Mouse (Mus musculus) CD4-positive helper T cell, adult 2 months (primary cell): ENCODE results near the gene Otop3.

Experiments
- DNase-seq: peaks from one replicate; pipeline ENCODE4 v3.0.0-alpha.2; 2012; ENCODE audit warnings: low read depth, missing footprints, low spot score

The Otop3 gene

GRCm38 (mm10) chr11:115318245-115319027 lies 16.1 kb upstream of the Otop3 start:
- no peak for DNase-seq

DNA sequence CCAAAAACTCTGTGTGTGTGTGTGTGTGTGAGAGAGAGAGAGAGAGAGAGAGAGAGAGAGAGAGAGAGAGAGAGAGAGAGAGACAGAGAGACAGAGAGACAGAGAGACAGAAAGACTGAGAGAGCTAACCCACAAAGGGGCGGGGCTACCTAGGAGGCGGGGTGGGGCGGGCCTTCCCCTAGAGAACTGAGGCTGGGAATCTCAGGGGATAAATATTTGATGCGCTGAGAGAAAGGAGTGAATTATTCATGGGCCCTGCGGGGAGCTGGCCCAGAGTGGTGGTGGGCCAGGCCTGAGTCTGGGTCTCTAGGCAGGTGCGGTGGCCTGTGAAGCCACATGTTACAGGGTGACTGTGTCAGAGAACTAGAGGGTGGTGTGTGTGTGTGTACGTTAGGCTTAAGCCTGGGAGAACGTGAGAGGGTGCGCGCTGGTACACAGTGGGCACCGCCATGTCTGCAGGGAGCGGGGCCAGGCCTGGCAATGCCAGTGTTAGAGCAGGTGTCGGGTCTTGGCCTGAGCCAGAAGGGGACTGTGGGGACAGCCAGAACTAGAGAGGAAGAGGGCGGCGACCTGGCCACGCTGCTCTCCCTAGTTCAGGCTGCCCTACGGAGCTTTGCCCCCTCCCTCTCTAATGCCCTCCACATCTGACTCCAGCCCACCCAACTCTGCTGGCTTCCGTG lies 14.7 kb upstream of the Otop3 start:
- no peak for DNase-seq

DNA sequence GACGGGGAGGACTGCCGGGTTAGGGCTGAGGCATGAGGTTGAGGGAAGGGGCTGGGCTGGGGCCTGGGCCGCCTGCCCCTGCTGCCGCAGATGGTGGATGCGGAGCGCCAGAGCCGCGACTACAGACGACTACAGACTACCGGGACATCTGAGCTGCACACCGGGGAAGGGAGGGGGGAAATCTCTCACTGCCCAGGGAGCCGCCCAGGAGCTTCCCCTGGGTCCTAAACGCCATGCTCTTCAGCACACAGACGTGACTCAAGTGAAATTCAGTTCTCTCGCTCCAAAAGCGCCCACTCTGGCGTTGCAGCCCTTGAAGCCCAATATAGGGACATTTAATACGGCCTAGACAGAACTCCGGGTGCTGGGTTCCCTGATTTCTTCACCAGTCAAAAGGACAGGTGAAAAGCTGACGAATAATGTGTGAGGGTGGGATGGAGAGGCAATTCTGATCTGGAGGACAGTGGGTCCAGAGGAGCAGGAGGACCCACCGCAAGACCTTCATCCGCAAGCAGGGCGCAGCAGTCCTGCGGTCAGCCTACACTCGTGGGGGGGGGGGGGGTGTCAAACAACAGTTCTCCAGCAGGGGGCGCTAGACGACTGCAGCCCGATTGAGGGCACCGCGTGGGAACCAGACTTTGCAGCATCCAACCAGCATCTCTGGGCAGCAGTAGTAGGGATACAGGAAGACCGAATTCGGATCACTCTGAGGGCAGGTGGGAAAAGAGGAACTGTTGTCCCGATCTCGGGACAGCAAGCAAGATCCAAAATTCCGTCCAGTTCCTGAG lies 12.4 kb upstream of the Otop3 start, which contains the start of gene Ush1g:
Ush1g (minus strand) TSS at position 136 of the 788 bp plus-strand sequence.
- peak; percentile 76 for DNase-seq

DNA sequence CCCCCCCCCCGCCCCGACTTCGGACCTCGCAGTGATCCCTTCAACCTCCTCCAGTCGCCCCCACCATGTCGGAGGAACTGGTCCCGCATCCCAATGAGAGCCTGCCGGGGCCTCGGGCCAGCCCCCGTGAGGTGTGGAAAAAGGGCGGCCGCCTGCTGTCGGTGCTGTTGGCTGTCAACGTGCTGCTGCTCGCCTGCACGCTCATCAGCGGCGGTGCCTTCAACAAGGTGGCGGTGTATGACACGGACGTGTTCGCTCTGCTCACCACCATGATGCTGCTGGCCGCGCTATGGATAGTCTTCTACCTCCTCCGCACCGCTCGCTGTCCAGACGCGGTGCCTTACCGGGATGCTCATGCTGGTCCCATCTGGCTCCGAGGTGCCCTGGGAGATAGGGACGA lies 11.2 kb upstream of the Otop3 start:
- no peak for DNase-seq

- no peak for DNase-seq
Measured at GRCm38 (mm10) chr11:115326730-115327129, 7.8 kb upstream of the Otop3 start.

DNA sequence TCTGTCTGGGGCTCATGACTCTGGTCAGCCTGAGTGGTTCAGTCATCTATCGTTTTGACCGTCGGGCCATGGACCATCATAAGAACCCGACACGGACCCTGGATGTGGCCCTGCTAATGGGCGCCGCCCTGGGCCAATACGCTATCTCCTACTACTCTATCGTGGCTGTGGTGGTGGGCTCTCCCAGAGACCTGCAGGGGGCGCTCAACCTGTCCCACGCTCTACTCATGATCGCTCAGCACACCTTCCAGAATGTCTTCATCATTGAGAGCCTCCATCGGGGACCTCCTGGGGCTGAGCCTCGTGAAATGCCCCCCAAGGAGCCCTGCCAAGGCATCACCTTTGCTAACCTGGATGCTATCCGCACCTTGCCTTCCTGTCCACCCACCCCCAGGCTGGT lies 5.2 kb upstream of the Otop3 start:
- no peak for DNase-seq

DNA sequence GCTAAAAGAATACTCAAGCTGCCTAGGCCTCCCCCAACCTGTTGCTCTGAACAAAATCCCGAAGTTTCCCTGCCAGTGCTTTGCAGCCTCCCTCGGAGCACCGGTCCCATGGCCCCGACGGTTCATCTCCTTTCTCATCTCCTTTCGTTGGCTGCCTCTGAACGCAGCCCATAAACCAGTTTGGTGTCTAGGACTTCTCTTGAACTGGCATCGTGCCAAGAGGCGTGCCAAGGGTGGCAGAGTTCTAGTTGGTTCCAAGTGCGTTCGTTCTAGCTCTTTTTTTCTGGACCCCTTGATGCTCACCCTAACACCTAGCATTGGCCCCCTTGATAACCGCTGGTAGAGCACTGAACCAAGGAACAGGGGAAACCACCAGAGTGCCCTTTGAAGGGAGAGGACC lies 692 bp downstream of the Otop3 start:
- no peak for DNase-seq

DNA sequence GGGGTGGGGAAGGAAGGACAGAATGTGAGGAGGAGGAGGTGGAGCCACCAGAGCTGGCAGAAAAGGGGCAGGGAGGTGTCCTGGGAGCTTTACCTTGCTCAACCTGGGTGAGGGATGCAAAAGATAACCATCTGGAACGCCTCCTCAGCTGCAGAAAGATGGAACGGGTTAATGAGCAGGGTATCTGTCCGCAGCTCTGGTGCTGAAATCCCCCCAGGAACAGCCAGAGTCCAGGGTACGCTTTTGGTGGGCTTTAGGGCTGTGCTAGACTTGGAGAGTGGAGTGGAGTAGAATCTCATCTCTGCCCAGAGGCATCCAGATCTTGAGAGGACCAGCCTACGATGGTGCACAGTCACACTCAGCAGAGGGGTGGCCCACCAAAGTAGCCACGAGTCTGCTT lies 1.6 kb downstream of the Otop3 start:
- DNase-seq, result no peak

GRCm38 (mm10) chr11:115337350-115337749 lies 2.8 kb downstream of the Otop3 start:
- no peak for DNase-seq

- no peak for DNase-seq
Measured at GRCm38 (mm10) chr11:115337826-115338225, 3.3 kb downstream of the Otop3 start.

GRCm38 (mm10) chr11:115341246-115341645 lies 6.7 kb downstream of the Otop3 start:
- DNase-seq, result no peak

DNA sequence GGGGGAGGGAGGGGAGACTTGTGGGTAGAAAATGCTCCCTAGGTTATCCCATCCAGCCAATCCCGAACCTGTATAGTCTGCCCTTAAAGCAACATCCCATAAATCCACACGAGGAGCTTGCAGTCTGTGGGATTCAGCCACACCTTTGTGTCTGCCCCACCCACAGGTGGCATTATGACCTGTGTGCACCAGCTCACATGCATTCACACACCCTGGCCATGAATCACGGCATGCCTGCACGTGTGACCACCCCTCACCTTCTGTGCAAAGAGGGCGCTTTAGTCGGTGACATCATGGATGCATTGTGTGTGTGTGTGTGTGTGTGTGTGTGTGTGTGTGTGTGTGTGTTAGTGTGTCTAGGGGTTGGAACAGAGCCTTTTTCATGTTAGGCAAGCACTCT lies 7.3 kb downstream of the Otop3 start:
- no peak for DNase-seq

- no peak for DNase-seq
Measured at GRCm38 (mm10) chr11:115344967-115345366, 10.4 kb downstream of the Otop3 start.

- DNase-seq, result no peak
Measured at GRCm38 (mm10) chr11:115345515-115345914, 11.0 kb downstream of the Otop3 start.

GRCm38 (mm10) chr11:115348681-115349248 lies 14.2 kb downstream of the Otop3 start:
- DNase-seq, result no peak

GRCm38 (mm10) chr11:115349976-115350375 lies 15.4 kb downstream of the Otop3 start:
- no peak for DNase-seq

- DNase-seq, result no peak
Measured at GRCm38 (mm10) chr11:115353375-115353774, 18.8 kb downstream of the Otop3 start.

DNA sequence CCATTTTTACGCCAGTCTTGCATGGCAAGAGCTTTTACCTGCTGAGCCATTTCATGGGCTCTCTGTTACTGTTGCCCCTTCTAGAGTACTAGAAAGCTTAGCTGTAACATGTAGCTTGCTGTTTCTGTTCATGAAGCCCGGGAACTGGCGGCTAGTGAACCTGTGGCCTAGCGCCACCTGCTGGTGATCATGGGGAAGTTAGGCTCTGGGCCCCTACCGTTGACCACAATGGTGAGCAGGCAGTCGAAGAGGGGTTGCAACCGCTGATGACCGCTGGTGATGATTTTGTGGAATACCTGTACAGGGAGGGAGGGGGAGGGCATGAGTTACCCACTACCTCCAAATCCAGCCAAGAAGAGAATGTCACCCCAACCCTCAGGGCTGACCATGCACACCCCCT lies 19.7 kb downstream of the Otop3 start:
- DNase-seq, result peak; percentile 79

DNA sequence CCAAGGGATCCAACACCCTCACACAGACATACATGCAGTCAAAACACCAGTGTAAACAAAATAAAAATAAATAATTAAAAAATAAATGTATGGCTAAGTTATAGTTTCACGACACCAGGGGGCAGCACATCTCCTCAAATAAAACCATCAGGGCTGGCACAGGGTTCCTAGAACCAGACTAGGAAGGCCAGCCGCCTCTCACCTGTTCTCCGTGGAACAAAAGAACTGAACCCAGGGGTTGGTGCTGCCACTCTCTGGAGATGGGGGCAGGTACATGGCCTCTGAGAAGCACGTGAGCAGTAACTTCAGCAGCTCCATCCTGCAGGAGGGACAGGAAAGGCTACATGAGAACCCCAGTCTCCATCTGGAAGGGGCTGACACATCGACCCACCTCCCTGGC lies 23.9 kb downstream of the Otop3 start:
- DNase-seq, result peak; percentile 79

DNA sequence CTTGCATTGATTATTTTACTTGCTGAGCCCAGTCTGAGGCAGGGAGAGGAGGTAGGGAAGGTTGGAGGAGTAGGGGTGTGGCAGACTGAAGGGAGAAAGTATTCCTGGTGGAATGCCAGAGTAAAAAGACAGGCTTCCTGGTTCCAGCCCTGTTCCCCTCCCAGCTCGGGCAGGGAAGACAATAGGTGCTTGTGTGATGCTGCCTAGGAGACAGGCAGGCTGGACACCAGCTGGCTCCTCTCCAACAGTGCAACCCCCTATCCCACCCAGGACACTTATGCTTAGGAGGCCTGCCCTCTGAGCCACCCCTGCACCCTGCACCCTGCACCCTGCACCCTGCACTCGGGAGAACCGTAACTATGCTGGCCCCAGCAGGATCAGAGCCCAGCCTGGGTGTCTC lies 24.8 kb downstream of the Otop3 start:
- no peak for DNase-seq

DNA sequence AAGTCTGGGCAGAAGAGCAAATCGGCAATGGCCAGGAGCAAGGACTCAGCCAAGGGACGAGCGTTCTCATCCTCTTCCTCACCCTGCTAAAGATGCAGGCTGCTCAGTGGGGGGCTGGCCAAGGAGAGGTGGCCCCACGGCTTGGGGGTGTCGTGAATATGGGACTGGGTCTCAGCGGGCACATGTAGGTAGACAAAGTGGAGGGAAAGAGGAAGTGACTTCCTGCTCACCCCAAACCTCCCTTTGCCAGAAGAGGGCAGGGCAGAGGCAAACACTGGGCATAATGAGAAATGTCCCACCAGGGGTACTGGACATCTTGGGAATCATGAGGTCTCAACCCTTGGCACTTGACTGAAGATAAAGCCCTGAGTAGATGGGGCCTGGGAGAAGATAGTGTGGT lies 25.2 kb downstream of the Otop3 start:
- DNase-seq, result no peak

DNA sequence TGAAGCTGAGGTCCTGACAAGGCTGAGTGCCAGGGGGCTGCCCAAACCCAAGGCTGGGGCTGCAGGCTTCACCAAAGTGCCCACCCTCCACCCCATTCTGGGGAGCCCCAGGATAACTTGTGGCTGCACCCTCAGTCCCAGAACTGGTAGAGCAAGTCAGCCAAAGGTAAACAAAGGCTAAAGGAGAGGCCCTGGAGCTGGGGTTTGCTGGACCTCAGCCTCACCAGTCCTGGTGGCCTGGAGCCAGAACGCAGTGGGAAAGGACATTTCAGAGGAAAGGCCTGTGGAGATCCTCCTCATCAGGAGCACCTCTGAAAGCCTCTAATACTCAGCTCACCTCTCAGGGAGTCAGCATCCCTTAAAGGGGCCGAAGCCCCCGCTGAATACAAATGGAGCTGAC lies 29.6 kb downstream of the Otop3 start:
- DNase-seq, result no peak
